Mouse (Mus musculus): ENCODE data around the gene Ncapd2.

DNA sequence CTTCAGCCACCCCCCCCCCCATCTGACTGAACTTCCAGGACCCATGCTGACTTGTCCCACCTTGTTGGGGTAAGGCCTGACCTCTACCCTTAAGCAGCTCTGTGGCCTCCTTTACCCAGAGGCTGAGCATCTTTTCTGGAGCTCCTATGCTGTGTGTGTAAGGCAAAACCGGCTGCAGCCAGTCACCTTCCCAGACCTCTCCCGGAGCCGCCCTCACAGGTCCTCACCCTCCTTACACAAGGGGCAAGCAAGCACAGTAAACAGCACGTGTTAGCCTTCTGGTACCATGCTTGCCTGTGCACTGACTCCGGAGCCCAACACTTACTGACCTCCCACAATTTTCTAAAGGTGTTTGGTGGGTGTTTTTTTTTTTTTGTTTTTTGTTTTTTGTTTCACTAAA, 16.0 kb downstream of the Ncapd2 start:
- no peak for TF ChIP-seq CTCF (IDR thresholded peaks at IDR 0.05)
- no peak for TF ChIP-seq EP300 (IDR thresholded peaks at IDR 0.05)
